Mouse (Mus musculus): ENCODE data around the gene Epb41l2.

Epb41l2 gene

DNA sequence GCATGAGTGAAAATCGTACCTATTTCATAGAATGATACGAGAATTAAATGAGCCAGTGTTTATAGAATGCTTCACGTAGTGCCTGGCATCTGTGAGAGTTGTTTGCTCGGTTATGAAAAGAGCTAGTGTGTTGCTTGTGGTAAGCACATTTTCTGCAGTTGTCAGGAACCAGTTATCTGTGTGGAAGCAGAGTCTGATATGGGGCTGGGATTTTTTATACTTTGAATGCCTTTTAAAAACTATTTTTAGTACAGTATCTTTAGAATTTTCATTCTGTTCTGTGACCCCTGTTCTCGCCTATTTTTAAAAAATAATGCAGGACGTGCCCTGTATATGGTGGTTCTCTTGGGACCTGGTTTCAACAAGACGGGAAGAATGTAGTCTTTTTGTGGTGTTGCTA is 6.1 kb downstream of the Epb41l2 start:
- DNase-seq (ENCODE audit: low spot score in 2 of 2) = no peak

DNA sequence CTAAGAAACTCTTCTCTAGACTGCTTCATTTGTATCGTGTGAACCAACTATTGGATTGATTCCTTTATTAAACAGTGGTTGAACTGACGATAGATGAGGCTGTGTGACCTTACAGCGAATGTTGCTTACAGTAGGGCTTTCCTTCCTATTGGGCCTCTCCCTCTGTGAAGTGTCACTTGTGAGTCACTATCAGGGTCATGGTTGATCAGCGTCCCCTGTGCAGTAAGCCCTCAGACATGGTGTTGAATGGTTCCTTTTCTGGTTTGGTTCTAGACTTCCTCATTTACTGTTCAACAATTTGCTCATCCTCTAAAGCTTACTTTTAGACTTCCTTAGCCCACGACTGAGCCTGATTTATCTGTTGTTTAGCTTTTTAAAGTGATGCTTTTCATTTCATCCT is 7.1 kb downstream of the Epb41l2 start:
- no peak for DNase-seq (ENCODE audit: low spot score in 2 of 2)

DNA sequence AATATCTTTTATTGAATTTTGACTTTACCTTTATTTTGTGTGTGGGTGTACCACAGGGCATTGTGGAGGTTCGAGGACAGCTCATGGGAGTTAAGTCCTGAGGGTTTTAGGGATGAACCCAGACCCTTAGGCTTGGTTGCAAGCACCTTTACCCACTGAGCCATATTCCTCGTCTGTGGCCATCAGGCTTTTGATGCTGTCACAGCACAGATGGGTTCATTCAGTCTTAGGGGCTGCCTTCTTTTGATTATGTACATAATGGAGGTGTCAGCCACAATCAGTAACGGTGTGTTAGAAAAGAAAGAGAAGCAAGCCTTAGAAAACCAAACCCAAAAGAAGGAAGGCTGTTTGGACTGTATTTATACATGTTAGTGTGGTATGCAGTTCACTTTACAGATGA is 9.3 kb downstream of the Epb41l2 start:
- DNase-seq (ENCODE audit: low spot score in 2 of 2) = no peak

- DNase-seq (ENCODE audit: low spot score in 2 of 2) = no peak
Observed at GRCm38 (mm10) chr10:25369691-25370090, 10.1 kb downstream of the Epb41l2 start.

- no peak for DNase-seq (ENCODE audit: low spot score in 2 of 2)
Observed at GRCm38 (mm10) chr10:25371336-25371735, 11.7 kb downstream of the Epb41l2 start.

DNA sequence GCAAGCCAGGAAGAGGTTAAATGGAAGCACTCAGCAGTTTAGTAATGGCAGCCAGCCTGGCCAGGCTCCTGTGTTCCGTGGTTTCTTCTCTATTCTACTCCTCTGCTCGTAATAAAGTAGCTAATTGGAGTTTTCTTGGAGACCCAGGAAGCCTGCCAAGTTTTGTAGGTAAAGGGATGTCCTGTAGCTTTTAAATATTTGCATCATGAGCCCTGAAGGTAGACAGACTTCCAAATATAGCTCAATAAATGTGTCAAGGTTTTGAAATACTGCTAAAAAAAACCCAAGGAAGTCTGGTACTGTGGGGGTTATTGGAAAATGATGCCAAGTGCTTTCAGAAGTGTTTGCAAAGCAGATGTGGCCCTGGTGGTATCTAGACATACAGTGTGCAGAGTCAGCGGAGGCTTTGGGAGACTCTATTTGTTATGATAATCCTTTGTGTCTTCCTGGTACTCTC is 12.3 kb downstream of the Epb41l2 start:
- DNase-seq (ENCODE audit: low spot score in 2 of 2) = no peak

GRCm38 (mm10) chr10:25372510-25373148 is 13.0 kb downstream of the Epb41l2 start:
- peak in 1 of 2 experiments; percentile 35 for DNase-seq (ENCODE audit: low spot score in 2 of 2)

GRCm38 (mm10) chr10:25375036-25375435 is 15.4 kb downstream of the Epb41l2 start:
- no peak for DNase-seq (ENCODE audit: low spot score in 2 of 2)

DNA sequence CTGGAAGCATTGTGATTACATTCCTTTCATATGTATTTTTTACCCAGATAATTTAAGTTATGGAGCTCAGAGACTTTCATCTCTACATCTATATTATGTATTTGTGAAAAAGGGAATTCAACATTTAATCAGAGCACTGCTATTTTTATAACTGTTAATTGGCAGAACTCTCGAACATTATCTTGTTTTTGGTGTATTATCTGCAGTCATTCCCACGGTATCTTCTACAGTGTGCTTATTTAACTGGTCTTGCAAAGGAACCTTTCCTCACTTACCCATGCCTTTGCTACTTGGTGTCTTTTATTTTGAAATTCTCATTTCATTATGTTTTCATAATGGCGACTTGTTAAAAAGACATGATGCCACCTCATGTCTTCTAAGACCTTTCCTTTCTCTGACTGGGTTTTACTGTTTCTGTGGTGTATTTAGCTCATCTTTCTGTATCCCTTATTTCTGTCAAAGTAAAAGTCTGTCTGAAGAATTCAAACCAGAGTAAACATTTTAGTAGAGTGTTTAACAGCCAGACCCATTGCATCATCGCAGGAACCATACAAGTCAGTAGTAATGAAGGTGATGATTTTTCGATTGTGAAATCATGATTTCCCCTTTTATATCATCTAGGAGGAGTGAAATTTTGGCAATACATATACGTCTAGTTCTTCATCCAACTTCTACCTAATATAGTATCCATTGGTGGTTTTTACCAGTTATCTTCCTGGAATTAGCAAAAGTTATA is 21.3 kb downstream of the Epb41l2 start:
- no peak for DNase-seq (ENCODE audit: low spot score in 2 of 2)

- DNase-seq (ENCODE audit: low spot score in 2 of 2) = peak in 1 of 2 experiments; percentile 37
Observed at GRCm38 (mm10) chr10:25381951-25382350, 22.4 kb downstream of the Epb41l2 start.

GRCm38 (mm10) chr10:25383171-25383570 is 23.6 kb downstream of the Epb41l2 start:
- no peak for DNase-seq (ENCODE audit: low spot score in 2 of 2)

DNA sequence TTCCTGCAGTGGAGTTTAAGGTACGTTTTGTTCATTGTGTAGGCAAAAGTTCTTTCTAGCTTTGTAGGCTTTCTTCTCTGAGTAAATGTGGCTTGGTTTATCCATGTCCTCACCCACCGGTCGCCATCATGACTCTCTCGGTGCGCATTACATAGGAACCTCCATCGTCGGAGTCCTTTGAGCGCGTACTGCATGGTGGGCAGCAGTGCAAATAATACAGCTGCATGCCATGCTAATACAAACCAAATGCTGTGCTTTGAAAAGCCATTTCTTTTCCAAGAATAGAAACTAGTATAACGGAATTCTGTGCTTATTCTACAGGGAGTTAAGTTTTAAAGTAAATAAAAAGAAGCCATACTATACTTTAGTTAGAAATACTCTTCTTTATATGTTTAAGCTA is 24.8 kb downstream of the Epb41l2 start:
- DNase-seq (ENCODE audit: low spot score in 2 of 2) = no peak

DNA sequence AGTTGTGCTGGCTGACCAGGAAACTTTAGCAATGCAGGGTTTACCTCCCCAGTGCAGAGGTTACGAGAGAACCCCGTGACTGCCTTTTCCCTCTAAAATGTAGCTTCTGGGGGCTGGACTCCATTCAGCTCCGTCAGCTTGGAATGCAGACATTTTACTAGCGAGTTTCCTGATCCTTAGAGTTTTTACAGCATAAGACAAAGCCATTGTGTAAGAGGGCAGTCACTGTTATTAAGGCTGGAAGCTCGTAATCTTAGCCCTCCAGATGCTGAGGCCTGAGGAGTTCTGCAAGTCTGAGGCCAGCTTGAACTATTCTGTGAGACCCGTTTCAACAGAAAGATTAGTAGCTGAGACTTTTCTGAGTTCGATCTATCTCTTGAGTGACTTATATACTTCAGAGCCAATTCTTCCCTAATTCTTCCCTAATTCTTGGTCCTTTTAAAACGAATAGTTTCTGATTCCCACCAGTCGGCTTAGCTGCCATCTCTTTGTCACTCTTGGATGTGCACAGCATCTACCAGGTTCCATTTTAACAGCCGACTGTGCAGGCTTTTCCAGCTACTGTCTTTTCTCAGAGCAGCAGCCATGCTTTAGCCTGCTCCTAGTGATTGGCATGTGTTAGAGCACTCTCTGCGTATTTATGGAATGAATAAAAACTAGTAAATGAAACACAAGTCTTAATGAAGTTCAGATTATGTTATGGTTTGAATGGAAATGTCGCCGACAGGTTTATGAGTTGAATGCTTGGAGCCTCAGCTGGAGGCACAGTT is 26.4 kb downstream of the Epb41l2 start:
- DNase-seq (ENCODE audit: low spot score in 2 of 2) = no peak

GRCm38 (mm10) chr10:25386868-25387267 is 27.3 kb downstream of the Epb41l2 start:
- peak; percentile 39 to 51 for DNase-seq (ENCODE audit: low spot score in 2 of 2)

GRCm38 (mm10) chr10:25387268-25387667 is 27.7 kb downstream of the Epb41l2 start:
- DNase-seq (ENCODE audit: low spot score in 2 of 2) = no peak

GRCm38 (mm10) chr10:25392786-25393185 is 33.2 kb downstream of the Epb41l2 start:
- DNase-seq (ENCODE audit: low spot score in 2 of 2) = no peak

GRCm38 (mm10) chr10:25393721-25394120 is 34.1 kb downstream of the Epb41l2 start:
- DNase-seq (ENCODE audit: low spot score in 2 of 2) = no peak

GRCm38 (mm10) chr10:25395236-25395886 is 35.8 kb downstream of the Epb41l2 start:
- peak; percentile 78 for DNase-seq (ENCODE audit: low spot score in 2 of 2)

DNA sequence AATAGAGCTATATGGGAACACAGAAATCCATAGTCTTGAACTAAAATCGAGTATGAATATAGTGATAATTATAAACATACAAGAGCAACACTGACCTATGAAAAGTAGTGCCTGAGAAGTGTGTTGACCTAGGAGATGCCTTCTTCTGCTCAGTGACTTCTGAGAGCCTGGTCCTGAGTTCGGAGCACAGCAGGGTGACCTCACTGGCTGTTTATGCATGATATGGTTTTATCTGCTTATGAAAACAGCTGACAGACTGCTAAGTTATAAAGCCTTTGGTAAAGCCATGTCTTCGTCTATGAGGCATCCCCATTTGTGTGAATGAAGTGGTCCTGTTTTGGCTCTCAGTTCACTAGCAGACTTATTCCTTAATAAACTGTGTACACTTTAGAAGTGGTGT is 37.3 kb downstream of the Epb41l2 start:
- no peak for DNase-seq (ENCODE audit: low spot score in 2 of 2)

- no peak for DNase-seq (ENCODE audit: low spot score in 2 of 2)
Observed at GRCm38 (mm10) chr10:25397767-25398690, 38.4 kb downstream of the Epb41l2 start.

GRCm38 (mm10) chr10:25399016-25399415 is 39.4 kb downstream of the Epb41l2 start:
- no peak for DNase-seq (ENCODE audit: low spot score in 2 of 2)

Measured in heart, adult 9 months (tissue).